Mouse (Mus musculus): ENCODE measurements around the gene Mamdc4.

DNA sequence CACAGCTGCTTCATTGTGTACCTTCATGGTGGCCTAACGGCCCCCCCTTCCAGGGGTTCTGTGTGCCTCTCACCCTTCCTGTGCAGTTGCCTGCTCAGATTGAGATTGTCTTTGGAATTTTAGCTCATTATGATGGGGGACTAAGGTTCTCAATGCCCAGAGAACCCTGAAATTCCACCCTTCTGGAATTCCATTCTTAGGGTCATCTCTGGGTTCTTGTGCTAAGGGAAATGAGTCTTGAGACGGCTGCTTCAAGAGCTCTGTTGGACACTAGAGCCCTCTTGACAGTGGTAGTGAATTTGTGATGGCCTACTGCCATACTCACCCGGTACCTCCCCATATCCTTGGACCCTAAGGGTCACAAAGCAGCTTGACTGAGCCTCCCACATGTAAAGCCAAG is 42.9 kb upstream of the Mamdc4 start, which contains the start of gene Ccdc183:
- TF ChIP-seq CTCF (IDR thresholded peaks at IDR 0.05 in 2 of 3, conservative IDR thresholded peaks at IDR 0.05 in 1 of 3; ENCODE audit: control insufficient read depth in 1 of 3, insufficient read depth in 1 of 3, low read depth in 2 of 3, low read length in 3 of 3, poor library complexity in 1 of 3, severe bottlenecking in 1 of 3) (no peak), USF2 (IDR thresholded peaks at IDR 0.05; ENCODE audit: borderline replicate concordance in 1 of 2, insufficient read depth in 1 of 2, low read depth in 1 of 2, low read length in 2 of 2) (no peak), EP300 (IDR thresholded peaks at IDR 0.05; ENCODE audit: low read depth in 1 of 2, low read length in 2 of 2) (no peak)
